Mouse (Mus musculus) embryo, embryonic 9.5 days (tissue): Measurements from ENCODE around the gene Esr2.
"Not testable (repeated sequence)": the region's sequence is repeated elsewhere in the genome, so short reads cannot be mapped to it uniquely, and the experiment has no call there.

Source experiments
- DNase-seq: peaks from one replicate; pipeline ENCODE4 v3.0.0-alpha.2; 2017; ENCODE audit errors: extremely low spot score

Esr2 gene

GRCm38 (mm10) chr12:76152389-76152788 is 24.7 kb downstream of the Esr2 start:
- DNase-seq, result peak; percentile 28

- no peak for DNase-seq
Measured at GRCm38 (mm10) chr12:76136701-76137100, 40.4 kb downstream of the Esr2 start.

- DNase-seq, result not testable (repeated sequence)
Measured at GRCm38 (mm10) chr12:76133081-76133480, 44.0 kb downstream of the Esr2 start.

GRCm38 (mm10) chr12:76132591-76132990 is 44.5 kb downstream of the Esr2 start:
- DNase-seq, result no peak

- DNase-seq, result no peak
Measured at GRCm38 (mm10) chr12:76130891-76131290, 46.2 kb downstream of the Esr2 start.

- DNase-seq, result peak; percentile 43
Measured at GRCm38 (mm10) chr12:76130281-76130680, 46.8 kb downstream of the Esr2 start.

GRCm38 (mm10) chr12:76128831-76129230 is 48.2 kb downstream of the Esr2 start:
- DNase-seq, result no peak

- no peak for DNase-seq
Measured at GRCm38 (mm10) chr12:76128306-76128705, 48.8 kb downstream of the Esr2 start.

GRCm38 (mm10) chr12:76123223-76123622 is 53.8 kb downstream of the Esr2 start:
- DNase-seq, result no peak

- peak; percentile 20 for DNase-seq
Measured at GRCm38 (mm10) chr12:76117632-76118153, 59.4 kb downstream of the Esr2 start.

GRCm38 (mm10) chr12:76116577-76116976 is 60.5 kb downstream of the Esr2 start:
- DNase-seq, result no peak

- no peak for DNase-seq
Measured at GRCm38 (mm10) chr12:76111046-76111445, 66.0 kb downstream of the Esr2 start.

GRCm38 (mm10) chr12:76109646-76110405 is 67.2 kb downstream of the Esr2 start:
- no peak for DNase-seq

- no peak for DNase-seq
Measured at GRCm38 (mm10) chr12:76104596-76105351, 72.3 kb downstream of the Esr2 start.

GRCm38 (mm10) chr12:76102621-76103020 is 74.4 kb downstream of the Esr2 start:
- DNase-seq, result no peak

GRCm38 (mm10) chr12:76095117-76096035 is 81.7 kb downstream of the Esr2 start:
- peak; percentile 17 for DNase-seq

- no peak for DNase-seq
Measured at GRCm38 (mm10) chr12:76093613-76094588, 83.2 kb downstream of the Esr2 start.

GRCm38 (mm10) chr12:76092789-76093466 is 84.1 kb downstream of the Esr2 start:
- DNase-seq, result no peak

GRCm38 (mm10) chr12:76087025-76087424 is 90.0 kb downstream of the Esr2 start:
- no peak for DNase-seq
